Mouse (Mus musculus) MEL (cell line): Measurements from ENCODE around the gene Itga9. TPM values are rescaled to one million over a fixed set of nuclear protein-coding genes. Genes with fewer than 3 reads are reported as not detected.

ENCODE experiments used
- DNase-seq: peaks from one replicate; pipeline ENCODE4 v3.0.0; 2011; ENCODE audit warnings: low read depth, low spot score
- H3K27ac ChIP-seq: 2 replicates; pipeline ENCODE4 v1.5.1; 2012; ENCODE audit warnings: low read depth, mild to moderate bottlenecking, control low read depth, low read length, moderate library complexity; ENCODE audit not compliant: control insufficient read depth
- H3K27me3 ChIP-seq, 2 experiments: fragments of 150-350 bp in 1 of 2; sonication (generic) in 1 of 2; 2 replicates each; pipeline ENCODE4 v1.6.1; 2012; ENCODE audit warnings: low read length in 2 of 2, mild to moderate bottlenecking in 2 of 2, improper control_type of control experiment in 1 of 2, moderate library complexity in 1 of 2; ENCODE audit not compliant: insufficient read depth in 2 of 2, control insufficient read depth in 1 of 2
- H3K36me3 ChIP-seq, 2 experiments: 2 replicates each; pipeline ENCODE4 v1.6.1; 2012 to 2014; ENCODE audit warnings: low read length in 2 of 2, improper control_type of control experiment in 1 of 2, inconsistent platforms in 1 of 2, mild to moderate bottlenecking in 1 of 2; ENCODE audit not compliant: insufficient read depth in 2 of 2, control insufficient read depth in 1 of 2
- H3K4me1 ChIP-seq, 2 experiments: fragments of 150-350 bp in 1 of 2; sonication (generic) in 1 of 2; 2 replicates each; pipeline ENCODE4 v1.6.1; 2012; ENCODE audit warnings: low read length in 2 of 2, improper control_type of control experiment in 1 of 2, mild to moderate bottlenecking in 1 of 2; ENCODE audit not compliant: insufficient read depth in 2 of 2, control insufficient read depth in 1 of 2
- H3K4me3 ChIP-seq, 2 experiments: fragments of 150-350 bp in 1 of 2; sonication (generic) in 1 of 2; 2 replicates each; pipeline ENCODE4 v1.5.1; 2012; ENCODE audit warnings: low read depth in 2 of 2, low read length in 2 of 2, mild to moderate bottlenecking in 2 of 2, moderate library complexity in 2 of 2, control low read depth in 1 of 2, improper control_type of control experiment in 1 of 2; ENCODE audit not compliant: control insufficient read depth in 1 of 2, insufficient read depth in 1 of 2
- H3K79me2 ChIP-seq: 2 replicates; pipeline ENCODE4 v1.6.1; 2012; ENCODE audit warnings: mild to moderate bottlenecking, low read length, moderate library complexity; ENCODE audit not compliant: control insufficient read depth, poor library complexity, insufficient read depth
- H3K9ac ChIP-seq: 2 replicates; pipeline ENCODE4 v1.6.1; 2012; ENCODE audit warnings: low read depth, mild to moderate bottlenecking, control low read depth, low read length, moderate library complexity; ENCODE audit not compliant: control insufficient read depth, poor library complexity, severe bottlenecking
- H3K9me3 ChIP-seq: fragments of 150-350 bp; sonication (generic); replicated peaks from 2 replicates; pipeline ENCODE4 v1.6.1; 2012; ENCODE audit warnings: mild to moderate bottlenecking, low read length, improper control_type of control experiment, moderate library complexity; ENCODE audit not compliant: insufficient read depth
- CHD1 ChIP-seq: IDR thresholded peaks from 2 replicates; pipeline ENCODE4 v1.6.1; 2012; ENCODE audit warnings: low read depth, mild to moderate bottlenecking, inconsistent platforms, low read length, improper control_type of control experiment
- ETS1 ChIP-seq: IDR thresholded peaks from 2 replicates; pipeline ENCODE4 v1.6.1; 2012; ENCODE audit warnings: low read depth, mild to moderate bottlenecking, inconsistent platforms, low read length, improper control_type of control experiment, moderate library complexity
- GATA1 ChIP-seq: IDR thresholded peaks from 2 replicates; pipeline ENCODE4 v1.6.1; 2011; ENCODE audit warnings: low read depth, low read length, improper control_type of control experiment
- MAFK ChIP-seq: IDR thresholded peaks from 2 replicates; pipeline ENCODE4 v1.6.1; 2011; ENCODE audit warnings: low read depth, mild to moderate bottlenecking, low read length, improper control_type of control experiment, borderline replicate concordance
- MAZ ChIP-seq: IDR thresholded peaks from 2 replicates; pipeline ENCODE4 v1.6.1; 2012; ENCODE audit warnings: low read depth, mild to moderate bottlenecking, inconsistent platforms, low read length, improper control_type of control experiment
- NELFE ChIP-seq: IDR thresholded peaks from 2 replicates; pipeline ENCODE4 v1.6.1; 2011; ENCODE audit warnings: low read depth, low read length, improper control_type of control experiment
- NRF1 ChIP-seq: IDR thresholded peaks from 2 replicates; pipeline ENCODE4 v1.6.1; 2014; ENCODE audit warnings: low read depth, mild to moderate bottlenecking, inconsistent platforms, low read length, improper control_type of control experiment, moderate library complexity; ENCODE audit not compliant: poor library complexity, insufficient read depth, severe bottlenecking
- POLR2AphosphoS2 ChIP-seq: IDR thresholded peaks from 2 replicates; pipeline ENCODE4 v1.6.1; 2011; ENCODE audit warnings: low read length, improper control_type of control experiment
- POLR2AphosphoS5 ChIP-seq: IDR thresholded peaks from 2 replicates; pipeline ENCODE4 v1.6.1; 2012; ENCODE audit warnings: low read depth, borderline replicate concordance, mild to moderate bottlenecking, inconsistent platforms, low read length, moderate library complexity, mixed read lengths
- RAD21 ChIP-seq: IDR thresholded peaks from 2 replicates; pipeline ENCODE4 v1.6.1; 2011; ENCODE audit warnings: mild to moderate bottlenecking, low read depth, low read length, improper control_type of control experiment
- TBP ChIP-seq: IDR thresholded peaks from 2 replicates; pipeline ENCODE4 v1.8.0; 2011; ENCODE audit warnings: low read depth, low read length, improper control_type of control experiment
- TCF12 ChIP-seq: IDR thresholded peaks from 2 replicates; pipeline ENCODE4 v1.6.1; 2014; ENCODE audit warnings: low read depth, mild to moderate bottlenecking, inconsistent platforms, low read length, improper control_type of control experiment, moderate library complexity
- polyA plus RNA-seq, 2 experiments: library from polyadenylated mRNA; stranded (reverse) in 1 of 2; unstranded in 1 of 2; fragments of >175 nt in 1 of 2; fragments of >200 nt in 1 of 2; gene quantifications; 2 replicates each; pipeline versions ENCODE4 v1.2.1 to v1.2.4; 2012; ENCODE audit warnings: low replicate concordance in 2 of 2, low read depth in 1 of 2; ENCODE audit not compliant: insufficient read length in 2 of 2, insufficient read depth in 1 of 2, missing spikeins in 1 of 2
- total RNA-seq: library from RNA; depleted of rRNA; stranded (reverse); fragments of 300-350 nt; gene quantifications from 2 replicates; pipeline ENCODE4 v1.2.3, GENCODE M21; 2012

Itga9 gene
- total and polyA plus RNA-seq, 3 experiments = 0.19 to 0.21 TPM; not detected in 1

DNA sequence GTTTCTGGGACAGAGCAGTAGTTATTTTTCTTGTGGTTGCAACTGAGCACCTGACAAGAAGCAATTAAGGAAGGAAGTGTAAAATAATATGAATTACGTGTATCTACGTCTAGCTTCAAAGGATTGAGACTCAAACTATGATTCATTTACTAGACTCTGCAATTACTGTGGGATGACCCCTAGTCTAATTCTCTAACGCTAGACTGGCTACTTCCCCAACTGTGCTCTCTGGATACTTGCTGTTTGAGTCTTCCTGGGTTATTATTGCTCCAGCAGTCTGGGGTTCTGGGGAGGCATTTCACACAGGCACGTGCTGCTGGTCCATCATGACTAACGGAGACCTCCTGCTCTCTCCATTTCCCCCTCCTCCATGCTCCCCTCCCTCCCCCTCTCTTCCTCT is 10.7 kb downstream of the Itga9 start:
- Histone ChIP-seq H3K36me3 (no peaks in the 10 kb centered on the region), H3K27ac (no peak overlapping the region), H3K4me3 (no peak overlapping the region), H3K4me1 (no peaks in the 10 kb centered on the region), H3K79me2 (no peaks in the 10 kb centered on the region), H3K9ac (no peak overlapping the region), H3K27me3 (no peaks in the 10 kb centered on the region), H3K9me3 (no peaks in the 10 kb centered on the region)
- TF ChIP-seq MAZ (no peak), ETS1 (no peak), NELFE (no peak), POLR2AphosphoS5 (no peak)
- no peak for DNase-seq

DNA sequence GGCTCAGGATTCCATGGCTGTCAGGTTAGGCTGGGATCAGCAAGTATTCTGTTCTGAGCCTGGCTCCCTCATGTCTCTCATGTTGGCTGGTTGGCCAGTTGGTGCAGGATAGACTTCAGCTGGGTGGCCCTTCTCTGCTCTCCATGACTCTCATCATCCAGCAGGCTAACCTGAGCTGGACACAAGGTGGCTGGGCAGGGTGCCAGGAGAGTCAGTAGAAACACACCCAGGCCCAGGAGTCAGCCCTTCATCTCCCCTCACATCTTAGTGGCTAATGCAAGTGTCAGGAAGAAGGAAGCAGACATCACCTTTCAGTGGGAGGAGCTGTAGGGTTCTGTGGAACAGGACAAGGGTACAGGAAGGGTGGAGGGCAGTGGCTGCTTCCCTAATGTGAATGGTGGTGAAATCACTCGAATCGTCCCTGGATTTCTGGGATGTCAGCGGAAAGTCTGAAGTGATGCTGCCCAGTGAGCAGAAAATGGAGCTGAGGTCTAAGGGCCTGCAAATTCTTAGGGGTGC is 12.3 kb downstream of the Itga9 start:
- no peaks in the 10 kb centered on the region for H3K4me1 ChIP-seq

DNA sequence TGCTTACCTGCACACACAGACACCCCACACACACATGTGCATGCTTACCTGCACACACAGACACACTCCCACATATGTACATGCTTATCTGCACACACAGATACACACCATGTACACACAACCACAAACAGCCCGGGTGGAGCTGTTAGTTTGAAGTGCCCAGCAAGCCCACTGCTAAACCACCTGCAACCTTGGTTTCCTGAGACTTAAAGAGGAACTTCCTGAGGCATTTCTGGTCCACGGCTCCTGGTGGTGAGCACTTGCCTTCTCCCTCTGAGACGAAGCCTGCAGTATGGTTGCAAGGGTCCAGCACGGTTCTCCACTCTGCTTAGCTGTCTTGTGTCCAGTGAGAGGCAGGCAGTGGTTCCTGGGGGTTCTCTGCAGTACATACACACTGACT is 14.3 kb downstream of the Itga9 start:
- Histone ChIP-seq H3K27ac (no peak overlapping the region), H3K27me3 (no peaks in the 10 kb centered on the region)
- TF ChIP-seq NRF1 (no peak), POLR2AphosphoS2 (no peak), TBP (no peak), CHD1 (no peak), RAD21 (no peak), TCF12 (no peak)
- TF ChIP-seq, all 39 proteins: peak for 0
- Histone ChIP-seq H3K36me3 (no peaks in the 10 kb centered on the region), H3K4me3 (no peak overlapping the region), H3K9me3 (no peaks in the 10 kb centered on the region), H3K4me1 (no peaks in the 10 kb centered on the region), H3K9ac (no peak overlapping the region), H3K79me2 (no peaks in the 10 kb centered on the region)
- no peak for DNase-seq

More for the DNA sequence above, 12.3 kb downstream of the Itga9 start:
- Histone ChIP-seq H3K27ac (no peak overlapping the region), H3K27me3 (no peaks in the 10 kb centered on the region), H3K9ac (no peak overlapping the region), H3K9me3 (no peaks in the 10 kb centered on the region), H3K79me2 (no peaks in the 10 kb centered on the region), H3K36me3 (no peaks in the 10 kb centered on the region), H3K4me3 (no peak overlapping the region)
- TF ChIP-seq MAFK = no peak
- no peak for TF ChIP-seq GATA1
- DNase-seq = no peak
